Mouse (Mus musculus): ENCODE measurements around the gene Ccser1. TPM values are rescaled to one million over a fixed set of nuclear protein-coding genes. Genes with fewer than 3 reads are reported as not detected.

Ccser1 gene
- polyA plus RNA-seq, 1 experiment: not detected

GRCm38 (mm10) chr6:61251232-61251631 is 71.1 kb downstream of the Ccser1 start:
- TF ChIP-seq GATA1 (IDR thresholded peaks at IDR 0.05; ENCODE audit: low read length): no peak

- TF ChIP-seq GATA1 (IDR thresholded peaks at IDR 0.05; ENCODE audit: low read length): no peak
Measured at GRCm38 (mm10) chr6:61252912-61253311, 72.8 kb downstream of the Ccser1 start.

- TF ChIP-seq GATA1 (IDR thresholded peaks at IDR 0.05; ENCODE audit: low read length): no peak
Measured at GRCm38 (mm10) chr6:61258847-61259634, 78.9 kb downstream of the Ccser1 start.

GRCm38 (mm10) chr6:61261381-61261780 is 81.3 kb downstream of the Ccser1 start:
- no peak for TF ChIP-seq GATA1 (IDR thresholded peaks at IDR 0.05; ENCODE audit: low read length)

GRCm38 (mm10) chr6:61262448-61262847 is 82.3 kb downstream of the Ccser1 start:
- no peak for TF ChIP-seq GATA1 (IDR thresholded peaks at IDR 0.05; ENCODE audit: low read length)

GRCm38 (mm10) chr6:61263291-61263690 is 83.2 kb downstream of the Ccser1 start:
- TF ChIP-seq GATA1 (IDR thresholded peaks at IDR 0.05; ENCODE audit: low read length): no peak

- TF ChIP-seq GATA1 (IDR thresholded peaks at IDR 0.05; ENCODE audit: low read length): no peak
Measured at GRCm38 (mm10) chr6:61271033-61271432, 90.9 kb downstream of the Ccser1 start.

GRCm38 (mm10) chr6:61273430-61273829 is 93.3 kb downstream of the Ccser1 start:
- no peak for TF ChIP-seq GATA1 (IDR thresholded peaks at IDR 0.05; ENCODE audit: low read length)

GRCm38 (mm10) chr6:61279506-61279905 is 99.4 kb downstream of the Ccser1 start:
- TF ChIP-seq GATA1 (IDR thresholded peaks at IDR 0.05; ENCODE audit: low read length): no peak

- TF ChIP-seq GATA1 (IDR thresholded peaks at IDR 0.05; ENCODE audit: low read length): no peak
Measured at GRCm38 (mm10) chr6:61292927-61293326, 112.8 kb downstream of the Ccser1 start.

GRCm38 (mm10) chr6:61295535-61295934 is 115.4 kb downstream of the Ccser1 start:
- no peak for TF ChIP-seq GATA1 (IDR thresholded peaks at IDR 0.05; ENCODE audit: low read length)

- no peak for TF ChIP-seq GATA1 (IDR thresholded peaks at IDR 0.05; ENCODE audit: low read length)
Measured at GRCm38 (mm10) chr6:61296188-61297037, 116.3 kb downstream of the Ccser1 start.

- no peak for TF ChIP-seq GATA1 (IDR thresholded peaks at IDR 0.05; ENCODE audit: low read length)
Measured at GRCm38 (mm10) chr6:61300441-61300840, 120.3 kb downstream of the Ccser1 start.

- TF ChIP-seq GATA1 (IDR thresholded peaks at IDR 0.05; ENCODE audit: low read length): no peak
Measured at GRCm38 (mm10) chr6:61300975-61301374, 120.9 kb downstream of the Ccser1 start.

- TF ChIP-seq GATA1 (IDR thresholded peaks at IDR 0.05; ENCODE audit: low read length): no peak
Measured at GRCm38 (mm10) chr6:61301631-61302030, 121.5 kb downstream of the Ccser1 start.

- no peak for TF ChIP-seq GATA1 (IDR thresholded peaks at IDR 0.05; ENCODE audit: low read length)
Measured at GRCm38 (mm10) chr6:61311324-61312091, 131.4 kb downstream of the Ccser1 start.
